In genomic region chr1:134962053-134962803, GRCm38 (mm10) we compare ENCODE assay signal across 8 mouse cellular contexts. TPM values are rescaled to one million over a fixed set of nuclear protein-coding genes. Genes with fewer than 3 reads are reported as not detected.
DNase-seq lines count a peak whose midpoint lies in the region; ATAC-seq and TF ChIP-seq lines count a peak whose summit lies in the region.

Gene Ube2t, plus strand, starts transcription at chr1:134962565.

- H3K36me3 ChIP-seq in embryonic facial prominence, embryonic 15.5 days = peaks cover 5% of the 10 kb centered on the region; the same call in 1 of the 2 replicates
- H3K36me3 ChIP-seq in limb, embryonic 14.5 days (ENCODE audit: control insufficient read depth, insufficient read depth, low read length) = no peaks in the 10 kb centered on the region
- no peaks in the 10 kb centered on the region for H3K36me3 ChIP-seq in midbrain, postnatal 0 days (ENCODE audit: insufficient read depth, low read length)

- peak within 1 kb of the TSS; percentile 65 for H3K9ac ChIP-seq in embryonic facial prominence, embryonic 15.5 days
- H3K9ac ChIP-seq in limb, embryonic 14.5 days (ENCODE audit: low read depth, low read length, severe bottlenecking) = peak within 1 kb of the TSS; percentile 49
- peak within 1 kb of the TSS; percentile 44 for H3K9ac ChIP-seq in midbrain, postnatal 0 days (replicated peaks; ENCODE audit: low read length, poor library complexity, severe bottlenecking)

- WGBS in bone marrow, adult 2 months = 1% methylated on average over 50 of the region's 50 CpGs
- WGBS in embryonic facial prominence, embryonic 15.5 days = 2% methylated on average over 50 of the region's 50 CpGs
- 3% methylated on average over 50 of the region's 50 CpGs for WGBS in limb, embryonic 14.5 days
- 2% methylated on average over 50 of the region's 50 CpGs for WGBS in midbrain, postnatal 0 days

- TF ChIP-seq CTCF in bone marrow, adult 2 months (IDR thresholded peaks at IDR 0.05; ENCODE audit: control insufficient read depth, insufficient read depth, low read length) = no peak
- TF ChIP-seq CTCF in midbrain, postnatal 0 days (IDR thresholded peaks at IDR 0.05) = no peak

- H3K27ac ChIP-seq in bone marrow, adult 2 months (ENCODE audit: control insufficient read depth, insufficient read depth, low read depth, low read length, poor library complexity) = peak within 1 kb of the TSS; percentile 64
- H3K27ac ChIP-seq in embryonic facial prominence, embryonic 15.5 days (replicated peaks) = 0 out of 2 replicates have a peak within 1 kb of the TSS, but pooled peaks have one; percentile 28
- no peak within 1 kb of the TSS for H3K27ac ChIP-seq in limb, embryonic 14.5 days (replicated peaks; ENCODE audit: low read depth, low read length)
- H3K27ac ChIP-seq in midbrain, postnatal 0 days (ENCODE audit: low read depth, low read length) = no peak within 1 kb of the TSS

- peak; percentile 93 for DNase-seq in 416B (ENCODE audit: low read depth)
- DNase-seq in heart, adult 8-10 months (ENCODE audit: low spot score) = peak; percentile 96
- DNase-seq in kidney, adult 9 months = peak; percentile 95
- peak; percentile 96 for DNase-seq in limb, embryonic 14.5 days (ENCODE audit: low spot score)
- peak; percentile 96 for DNase-seq in midbrain, postnatal 0 days (ENCODE audit: low spot score)
- DNase-seq in spleen, postnatal 14 days (ENCODE audit: low spot score in 2 of 2) = peak; percentile 93 to 94

- peak within 1 kb of the TSS; percentile 98 for H3K4me3 ChIP-seq in bone marrow, adult 2 months (replicated peaks; ENCODE audit: control insufficient read depth, low read depth, low read length)
- peak within 1 kb of the TSS; percentile 87 for H3K4me3 ChIP-seq in embryonic facial prominence, embryonic 15.5 days (replicated peaks)
- peak within 1 kb of the TSS; percentile 58 for H3K4me3 ChIP-seq in limb, embryonic 14.5 days (replicated peaks; ENCODE audit: low read length)
- peak within 1 kb of the TSS; percentile 65 for H3K4me3 ChIP-seq in midbrain, postnatal 0 days (ENCODE audit: low read depth, low read length)

- H3K27me3 ChIP-seq in embryonic facial prominence, embryonic 15.5 days = no peaks in the 10 kb centered on the region
- no peaks in the 10 kb centered on the region for H3K27me3 ChIP-seq in limb, embryonic 14.5 days (ENCODE audit: control insufficient read depth, insufficient read depth, low read length)
- H3K27me3 ChIP-seq in midbrain, postnatal 0 days (ENCODE audit: insufficient read depth, low read length) = no peaks in the 10 kb centered on the region

- H3K9me3 ChIP-seq in embryonic facial prominence, embryonic 15.5 days (replicated peaks) = no peaks in the 10 kb centered on the region
- no peaks in the 10 kb centered on the region for H3K9me3 ChIP-seq in limb, embryonic 14.5 days (ENCODE audit: control insufficient read depth, low read length)
- H3K9me3 ChIP-seq in midbrain, postnatal 0 days (ENCODE audit: low read length) = no peaks in the 10 kb centered on the region

- H3K4me2 ChIP-seq in embryonic facial prominence, embryonic 15.5 days (replicated peaks) = peak within 1 kb of the TSS; percentile 84
- H3K4me2 ChIP-seq in limb, embryonic 14.5 days (replicated peaks; ENCODE audit: low read depth, low read length, severe bottlenecking) = peak within 1 kb of the TSS; percentile 60
- peak within 1 kb of the TSS; percentile 68 for H3K4me2 ChIP-seq in midbrain, postnatal 0 days (ENCODE audit: low read depth, low read length, poor library complexity, severe bottlenecking)

- H3K4me1 ChIP-seq in bone marrow, adult 2 months (ENCODE audit: control insufficient read depth, insufficient read depth, low read length) = no peaks in the 10 kb centered on the region; the same call in 1 of the 2 replicates
- H3K4me1 ChIP-seq in embryonic facial prominence, embryonic 15.5 days = peaks cover 8% of the 10 kb centered on the region; the same call in 1 of the 2 replicates
- 0 out of 2 replicates have a peak, but pooled peaks cover 3% of the 10 kb centered on the region for H3K4me1 ChIP-seq in limb, embryonic 14.5 days (ENCODE audit: control insufficient read depth, insufficient read depth, low read length)
- H3K4me1 ChIP-seq in midbrain, postnatal 0 days (ENCODE audit: insufficient read depth, low read length) = no peaks in the 10 kb centered on the region

- peak; percentile 99 for ATAC-seq in embryonic facial prominence, embryonic 15.5 days (ENCODE audit: insufficient number of reproducible peaks, low FRiP score, low TSS enrichment, low read depth)
- ATAC-seq in limb, embryonic 14.5 days (ENCODE audit: low FRiP score, low read depth) = peak; percentile 100
- peak; percentile 100 for ATAC-seq in midbrain, postnatal 0 days (ENCODE audit: low FRiP score)

- peak; percentile 90; the same call in 1 of the 2 replicates for TF ChIP-seq POLR2A in bone marrow, adult 2 months (IDR thresholded peaks at IDR 0.05; ENCODE audit: borderline replicate concordance, control insufficient read depth, low read depth, low read length)
- peak; percentile 81; the same call in 1 of the 2 replicates for TF ChIP-seq POLR2A in limb, embryonic 14.5 days (IDR thresholded peaks at IDR 0.05; ENCODE audit: borderline replicate concordance, extremely low read depth, insufficient read depth, insufficient read length)

RNA-seq across cellular contexts. Expression of gene Ube2t, which starts in this region (rescaled TPM):
- 45.2 and 49.1 TPM in 2 replicates for polyA plus RNA-seq in bone marrow, adult 2 months (2011; ENCODE audit: insufficient read depth, insufficient read length, low replicate concordance, missing spikeins)
- polyA plus RNA-seq in embryonic facial prominence, embryonic 15.5 days (2015; fragmentation: Nextera tagmentation; extraction: Ambion mirVana) = 27.0 and 30.3 TPM in 2 replicates
- 1 to 10 TPM; 5.3 to 9.7 (median 7.4) TPM for total RNA-seq in heart, adult 8-10 months (2022)
- 20.5 and 23.5 TPM in 2 replicates for polyA plus RNA-seq in limb, embryonic 14.5 days (2012; rRNA removed)
- 21.7 and 24.3 TPM in 2 replicates for polyA plus RNA-seq in limb, embryonic 14.5 days (2014; fragmentation: Nextera tagmentation; extraction: Ambion mirVana)
- total RNA-seq in midbrain, postnatal 0 days (2014; rRNA removed) = 3.1 and 3.5 TPM in 2 replicates
- 3.8 and 5.3 TPM in 2 replicates for polyA plus RNA-seq in midbrain, postnatal 0 days (2015; fragmentation: Nextera tagmentation; extraction: Ambion mirVana)

Comparison
In these comparisons a context has a peak if more than half of its experiments do, and no peak if none do; other contexts are left out.
1. H3K27ac ChIP-seq: peak in bone marrow, adult 2 months (single experiment) and embryonic facial prominence, embryonic 15.5 days (single experiment); none in limb, embryonic 14.5 days (single experiment) and midbrain, postnatal 0 days (single experiment).
2. Peak in every context shown above with its lines, with median percentiles within 50 percentile points of each other: DNase-seq, H3K4me3 ChIP-seq, ATAC-seq, H3K4me2 ChIP-seq and H3K9ac ChIP-seq.